Mouse (Mus musculus) gastrocnemius, postnatal 14 days (tissue): ENCODE measurements around the gene Slc46a3. TPM values are rescaled to one million over a fixed set of nuclear protein-coding genes. Genes with fewer than 3 reads are reported as not detected.

ENCODE experiments used
- DNase-seq: peaks from one replicate; pipeline ENCODE4 v3.0.0; 2021; ENCODE audit warnings: mixed read lengths
- intact Hi-C: fragments of 180-260 bp; cut with DNase I; formaldehyde crosslinking; loops from one replicate; pipeline ENCODE4 v1.15.1; 2025; ENCODE audit warnings: low total_unique reads
- total RNA-seq, 2 experiments: library from RNA; stranded (reverse); gene quantifications; 2 replicates each; pipeline ENCODE4 v1.2.3; 2021

Gene Slc46a3
- total RNA-seq, 2 experiments from 2014 or later: 5.5 to 7.9 TPM

GRCm38 (mm10) chr5:147860076-147860448 lies 34.6 kb downstream of the Slc46a3 start:
- intact Hi-C loops: no loop called here
- no peak for DNase-seq

GRCm38 (mm10) chr5:147850194-147850593 lies 44.4 kb downstream of the Slc46a3 start:
- DNase-seq: no peak
- intact Hi-C loops: no loop called here

- peak; percentile 53 for DNase-seq
- intact Hi-C loops: loop anchor here (5.0 kb wide), 1 partner anchor 261 kb away; no protein-coding TSS in a partner anchor
These were observed 46.3 kb downstream of the Slc46a3 start for GRCm38 (mm10) chr5:147848164-147848863.

- no peak for DNase-seq
- intact Hi-C loops: loop anchor here (5.0 kb wide), 1 partner anchor 260 kb away; no protein-coding TSS in a partner anchor
These were observed 47.3 kb downstream of the Slc46a3 start for GRCm38 (mm10) chr5:147847361-147847760.

- no peak for DNase-seq
- intact Hi-C loops: loop anchor here (5.0 kb wide), 1 partner anchor 258 kb away; no protein-coding TSS in a partner anchor
These were observed 49.3 kb downstream of the Slc46a3 start for GRCm38 (mm10) chr5:147845319-147845718.

GRCm38 (mm10) chr5:147843340-147843739 lies 51.3 kb downstream of the Slc46a3 start:
- intact Hi-C loops: no loop called here
- no peak for DNase-seq

- intact Hi-C loops: no loop called here
These were observed 55.2 kb downstream of the Slc46a3 start for GRCm38 (mm10) chr5:147839418-147839817.

GRCm38 (mm10) chr5:147834841-147835500 lies 59.6 kb downstream of the Slc46a3 start:
- intact Hi-C loops: no loop called here
- no peak for DNase-seq

More at GRCm38 (mm10) chr5:147839418-147839817, 55.2 kb downstream of the Slc46a3 start:
- DNase-seq: no peak

- intact Hi-C loops: no loop called here
These were observed 61.8 kb downstream of the Slc46a3 start for GRCm38 (mm10) chr5:147832842-147833241.

GRCm38 (mm10) chr5:147828846-147829245 lies 65.8 kb downstream of the Slc46a3 start:
- DNase-seq: no peak
- intact Hi-C loops: no loop called here

More at GRCm38 (mm10) chr5:147832842-147833241, 61.8 kb downstream of the Slc46a3 start:
- DNase-seq: no peak

Other genes with a start within 250 kb of the Slc46a3 start
- 10 to 100 TPM; 14.9 to 21.6 TPM for gene Flt1, start 168.8 kb downstream of the Slc46a3 start, total RNA-seq
- gene Pomp, start 34.4 kb downstream of the Slc46a3 start, total RNA-seq: 100 to 1,000 TPM; 140 to 145 TPM
- under 1 TPM; 0.35 to 0.73 TPM for gene Mtus2, start 62.5 kb upstream of the Slc46a3 start, total RNA-seq